Mouse (Mus musculus) midbrain, embryonic 11.5 days (tissue): ENCODE results near the gene Tmem198b. TPM values are rescaled to one million over a fixed set of nuclear protein-coding genes. Genes with fewer than 3 reads are reported as not detected.

Experiments used
- ATAC-seq: fragments of 200-750 bp; cut with Nextera tagmentation; 2 replicates; pipeline ENCODE4 v1.8.0; 2017; ENCODE audit warnings: moderate TSS enrichment, moderate library complexity; ENCODE audit not compliant: low FRiP score
- DNase-seq: peaks from one replicate; pipeline ENCODE4 v3.0.0; 2015; ENCODE audit warnings: low spot score; ENCODE audit errors: missing footprints
- H3K27ac ChIP-seq: fragments of 300-500 bp; sonication (generic); 2 replicates; pipeline ENCODE4 v1.5.1; 2014; ENCODE audit warnings: low read depth, low read length
- H3K27me3 ChIP-seq: fragments of 300-500 bp; sonication (generic); 2 replicates; pipeline ENCODE4 v1.6.1; 2014; ENCODE audit warnings: mild to moderate bottlenecking, low read length, moderate library complexity, mixed read lengths; ENCODE audit not compliant: control insufficient read depth, insufficient read depth
- H3K36me3 ChIP-seq: fragments of 300-500 bp; sonication (generic); 2 replicates; pipeline ENCODE4 v1.6.1; 2014; ENCODE audit warnings: mild to moderate bottlenecking, low read length, moderate library complexity, mixed read lengths; ENCODE audit not compliant: control insufficient read depth, insufficient read depth
- H3K4me1 ChIP-seq: fragments of 300-500 bp; sonication (generic); 2 replicates; pipeline ENCODE4 v1.6.1; 2014; ENCODE audit warnings: low read length; ENCODE audit not compliant: control insufficient read depth, insufficient read depth
- H3K4me2 ChIP-seq: fragments of 300-500 bp; sonication (generic); 2 replicates; pipeline ENCODE4 v1.6.1; 2014; ENCODE audit warnings: mild to moderate bottlenecking, moderate library complexity
- H3K4me3 ChIP-seq: fragments of 300-500 bp; sonication (generic); 2 replicates; pipeline ENCODE4 v1.5.1; 2014; ENCODE audit warnings: low read depth, low read length
- H3K9ac ChIP-seq: fragments of 300-500 bp; sonication (generic); 2 replicates; pipeline ENCODE4 v1.6.1; 2014; ENCODE audit warnings: low read length
- H3K9me3 ChIP-seq: fragments of 300-500 bp; sonication (generic); 2 replicates; pipeline ENCODE4 v1.6.1; 2016; ENCODE audit warnings: low read length; ENCODE audit not compliant: control insufficient read depth
- WGBS: fragments of 180-500 bp; shearing (Covaris S2); extraction: QIAGEN DNeasy Blood & Tissue Kit; methylation state at CpG from one replicate; pipeline ENCODE4 v1.1.7; 2014; 5-methylcytosine and 5-hydroxymethylcytosine counted together
- polyA plus RNA-seq: library from polyadenylated mRNA; unstranded; fragments of >200 nt; fragmentation: Nextera tagmentation; extraction: Ambion mirVana; gene quantifications from 2 replicates; pipeline ENCODE4 v1.2.1, GENCODE M21; 2014

Tmem198b gene
- polyA plus RNA-seq, 1 experiment from 2014 or later = 17.4 TPM

- H3K36me3 ChIP-seq = no peaks in the 10 kb centered on the region
- H3K4me3 ChIP-seq = no peak overlapping the region
- no peak overlapping the region for H3K27ac ChIP-seq
- H3K9ac ChIP-seq = no peak overlapping the region
- H3K27me3 ChIP-seq = no peaks in the 10 kb centered on the region
- no peak for ATAC-seq
- H3K4me2 ChIP-seq = no peak overlapping the region
- no peaks in the 10 kb centered on the region for H3K4me1 ChIP-seq
- no peak for DNase-seq
- no peaks in the 10 kb centered on the region for H3K9me3 ChIP-seq
These were observed 12.1 kb downstream of the Tmem198b start for GRCm38 (mm10) chr10:128792041-128792440.

GRCm38 (mm10) chr10:128790398-128791124, 13.6 kb downstream of the Tmem198b start, which contains the start of gene Mmp19:
Mmp19 (plus strand) TSS chr10:128790910.
- Histone ChIP-seq H3K4me1 (no peaks in the 10 kb centered on the region), H3K9me3 (no peaks in the 10 kb centered on the region), H3K4me2 (no peak within 1 kb of the TSS), H3K36me3 (no peaks in the 10 kb centered on the region), H3K9ac (no peak within 1 kb of the TSS), H3K27ac (no peak within 1 kb of the TSS), H3K4me3 (no peak within 1 kb of the TSS), H3K27me3 (no peaks in the 10 kb centered on the region)
- ATAC-seq (no peak), DNase-seq (no peak)
- WGBS = 53% methylated on average over 7 of the region's 7 CpGs

- DNase-seq (no peak), ATAC-seq (no peak)
- Histone ChIP-seq H3K4me1 (no peaks in the 10 kb centered on the region), H3K27me3 (no peaks in the 10 kb centered on the region), H3K27ac (no peak overlapping the region), H3K36me3 (no peaks in the 10 kb centered on the region), H3K4me3 (no peak overlapping the region), H3K9ac (no peak overlapping the region), H3K4me2 (no peak overlapping the region), H3K9me3 (no peaks in the 10 kb centered on the region)
- WGBS = 94% methylated on average over 1 of the region's 1 CpGs
These were observed 24.0 kb downstream of the Tmem198b start for GRCm38 (mm10) chr10:128780200-128780599.

GRCm38 (mm10) chr10:128779011-128779795, 25.0 kb downstream of the Tmem198b start:
- no peak for DNase-seq
- Histone ChIP-seq H3K27ac (no peak overlapping the region), H3K27me3 (no peaks in the 10 kb centered on the region), H3K36me3 (no peaks in the 10 kb centered on the region), H3K4me1 (no peaks in the 10 kb centered on the region), H3K4me3 (no peak overlapping the region), H3K9me3 (no peaks in the 10 kb centered on the region), H3K9ac (no peak overlapping the region), H3K4me2 (no peak overlapping the region)
- no peak for ATAC-seq
- WGBS = 38% methylated on average over 8 of the region's 8 CpGs

GRCm38 (mm10) chr10:128778441-128778840, 25.7 kb downstream of the Tmem198b start:
- ATAC-seq = no peak
- Histone ChIP-seq H3K9me3 (no peaks in the 10 kb centered on the region), H3K27me3 (no peaks in the 10 kb centered on the region), H3K4me3 (no peak overlapping the region), H3K36me3 (no peaks in the 10 kb centered on the region), H3K4me2 (no peak overlapping the region), H3K9ac (no peak overlapping the region), H3K27ac (no peak overlapping the region), H3K4me1 (no peaks in the 10 kb centered on the region)
- no peak for DNase-seq
- 91% methylated on average over 2 of the region's 2 CpGs for WGBS

GRCm38 (mm10) chr10:128773685-128774084, 30.5 kb downstream of the Tmem198b start:
- H3K27me3 ChIP-seq = no peaks in the 10 kb centered on the region
- ATAC-seq (no peak), DNase-seq (no peak)
- H3K9me3 ChIP-seq = no peaks in the 10 kb centered on the region
- 31% methylated on average over 5 of the region's 5 CpGs for WGBS
- no peak overlapping the region for H3K27ac ChIP-seq
- H3K9ac ChIP-seq = no peak overlapping the region
- no peaks in the 10 kb centered on the region for H3K4me1 ChIP-seq
- no peak overlapping the region for H3K4me2 ChIP-seq
- no peak overlapping the region for H3K4me3 ChIP-seq
- no peaks in the 10 kb centered on the region for H3K36me3 ChIP-seq

- H3K27me3 ChIP-seq = no peaks in the 10 kb centered on the region
- no peak for DNase-seq
- no peaks in the 10 kb centered on the region for H3K36me3 ChIP-seq
- H3K4me3 ChIP-seq = no peak overlapping the region
- no peak for ATAC-seq
- H3K9me3 ChIP-seq = no peaks in the 10 kb centered on the region
- no peak overlapping the region for H3K4me2 ChIP-seq
- WGBS = 88% methylated on average over 2 of the region's 2 CpGs
- H3K9ac ChIP-seq = no peak overlapping the region
- no peak overlapping the region for H3K27ac ChIP-seq
- no peaks in the 10 kb centered on the region for H3K4me1 ChIP-seq
These were observed 31.3 kb downstream of the Tmem198b start for GRCm38 (mm10) chr10:128772895-128773294.

Other genes starting within 250 kb of the Tmem198b start
- gene Pa2g4, start 238.4 kb downstream of the Tmem198b start, polyA plus RNA-seq = 241 and 249 TPM in 2 replicates
- 0.49 and 0.77 TPM in 2 replicates for gene Erbb3, start 214.7 kb downstream of the Tmem198b start, polyA plus RNA-seq
- gene Rps26, start 177.6 kb downstream of the Tmem198b start, polyA plus RNA-seq = 588 and 638 TPM in 2 replicates
- 3.8 and 4.2 TPM in 2 replicates for gene Ikzf4, start 158.4 kb downstream of the Tmem198b start, polyA plus RNA-seq
- gene Suox, start 130.3 kb downstream of the Tmem198b start, polyA plus RNA-seq = 12.5 and 12.7 TPM in 2 replicates
- 80.1 and 82.6 TPM in 2 replicates for gene Rab5b, start 108.1 kb downstream of the Tmem198b start, polyA plus RNA-seq
- 2.2 and 3.1 TPM in 2 replicates for gene Pmel, start 100.2 kb downstream of the Tmem198b start, polyA plus RNA-seq
- 98.9 and 99.1 TPM in 2 replicates for gene Cdk2, start 99.3 kb downstream of the Tmem198b start, polyA plus RNA-seq
- gene Dgka, start 59.5 kb downstream of the Tmem198b start, polyA plus RNA-seq = 5.4 and 5.7 TPM in 2 replicates
- 43.5 and 48.1 TPM in 2 replicates for gene Pym1, start 56.5 kb downstream of the Tmem198b start, polyA plus RNA-seq
- 0.26 and 0.33 TPM in 2 replicates for gene Mmp19, start 13.5 kb downstream of the Tmem198b start, polyA plus RNA-seq
- 36.3 and 40.3 TPM in 2 replicates for gene Dnajc14, start 308 bp downstream of the Tmem198b start, polyA plus RNA-seq
- gene Sarnp, start 13.0 kb upstream of the Tmem198b start, polyA plus RNA-seq = 279 and 283 TPM in 2 replicates
- 64.4 and 70.6 TPM in 2 replicates for gene Ormdl2, start 17.3 kb upstream of the Tmem198b start, polyA plus RNA-seq
- 10.0 and 10.2 TPM in 2 replicates for gene Gdf11, start 87.3 kb upstream of the Tmem198b start, polyA plus RNA-seq
- 168 and 177 TPM in 2 replicates for gene Cd63, start 96.6 kb upstream of the Tmem198b start, polyA plus RNA-seq
- gene Rdh5, start 118.5 kb upstream of the Tmem198b start, polyA plus RNA-seq = 11.3 TPM in 2 replicates
- 242 and 271 TPM in 2 replicates for gene Bloc1s1, start 119.7 kb upstream of the Tmem198b start, polyA plus RNA-seq
- 1.6 and 1.7 TPM in 2 replicates for gene Itga7, start 129.4 kb upstream of the Tmem198b start, polyA plus RNA-seq
- gene Mettl7b, start 156.6 kb upstream of the Tmem198b start, polyA plus RNA-seq = not detected in 2 replicates
- not detected in 2 replicates for gene Olfr9, start 185.1 kb upstream of the Tmem198b start, polyA plus RNA-seq
- not detected in 2 replicates for gene Olfr763, start 206.4 kb upstream of the Tmem198b start, polyA plus RNA-seq
- gene Olfr764-ps1, start 235.5 kb upstream of the Tmem198b start, polyA plus RNA-seq = not detected in 2 replicates
- not detected in 2 replicates for gene Olfr765, start 245.6 kb upstream of the Tmem198b start, polyA plus RNA-seq